Mouse (Mus musculus) midbrain, embryonic 11.5 days (tissue): ENCODE measurements at regions not wholly inside any gene's neighbourhood (a gene's known extent, or its start where the extent isn't known, plus 50 kb on each side); places are given as distances from the start of the nearest gene placed in this dataset.

Source experiments
- ATAC-seq: fragments of 200-750 bp; cut with Nextera tagmentation; 2 replicates; pipeline ENCODE4 v1.8.0; 2017; ENCODE audit warnings: moderate TSS enrichment, moderate library complexity; ENCODE audit not compliant: low FRiP score
- DNase-seq: peaks from one replicate; pipeline ENCODE4 v3.0.0; 2015; ENCODE audit warnings: low spot score; ENCODE audit errors: missing footprints
- H3K27ac ChIP-seq: fragments of 300-500 bp; sonication (generic); 2 replicates; pipeline ENCODE4 v1.5.1; 2014; ENCODE audit warnings: low read depth, low read length
- H3K27me3 ChIP-seq: fragments of 300-500 bp; sonication (generic); 2 replicates; pipeline ENCODE4 v1.6.1; 2014; ENCODE audit warnings: mild to moderate bottlenecking, low read length, moderate library complexity, mixed read lengths; ENCODE audit not compliant: control insufficient read depth, insufficient read depth
- H3K36me3 ChIP-seq: fragments of 300-500 bp; sonication (generic); 2 replicates; pipeline ENCODE4 v1.6.1; 2014; ENCODE audit warnings: mild to moderate bottlenecking, low read length, moderate library complexity, mixed read lengths; ENCODE audit not compliant: control insufficient read depth, insufficient read depth
- H3K4me1 ChIP-seq: fragments of 300-500 bp; sonication (generic); 2 replicates; pipeline ENCODE4 v1.6.1; 2014; ENCODE audit warnings: low read length; ENCODE audit not compliant: control insufficient read depth, insufficient read depth
- H3K4me2 ChIP-seq: fragments of 300-500 bp; sonication (generic); 2 replicates; pipeline ENCODE4 v1.6.1; 2014; ENCODE audit warnings: mild to moderate bottlenecking, moderate library complexity
- H3K4me3 ChIP-seq: fragments of 300-500 bp; sonication (generic); 2 replicates; pipeline ENCODE4 v1.5.1; 2014; ENCODE audit warnings: low read depth, low read length
- H3K9ac ChIP-seq: fragments of 300-500 bp; sonication (generic); 2 replicates; pipeline ENCODE4 v1.6.1; 2014; ENCODE audit warnings: low read length
- H3K9me3 ChIP-seq: fragments of 300-500 bp; sonication (generic); 2 replicates; pipeline ENCODE4 v1.6.1; 2016; ENCODE audit warnings: low read length; ENCODE audit not compliant: control insufficient read depth
- WGBS: fragments of 180-500 bp; shearing (Covaris S2); extraction: QIAGEN DNeasy Blood & Tissue Kit; methylation state at CpG from one replicate; pipeline ENCODE4 v1.1.7; 2014; 5-methylcytosine and 5-hydroxymethylcytosine counted together

DNA sequence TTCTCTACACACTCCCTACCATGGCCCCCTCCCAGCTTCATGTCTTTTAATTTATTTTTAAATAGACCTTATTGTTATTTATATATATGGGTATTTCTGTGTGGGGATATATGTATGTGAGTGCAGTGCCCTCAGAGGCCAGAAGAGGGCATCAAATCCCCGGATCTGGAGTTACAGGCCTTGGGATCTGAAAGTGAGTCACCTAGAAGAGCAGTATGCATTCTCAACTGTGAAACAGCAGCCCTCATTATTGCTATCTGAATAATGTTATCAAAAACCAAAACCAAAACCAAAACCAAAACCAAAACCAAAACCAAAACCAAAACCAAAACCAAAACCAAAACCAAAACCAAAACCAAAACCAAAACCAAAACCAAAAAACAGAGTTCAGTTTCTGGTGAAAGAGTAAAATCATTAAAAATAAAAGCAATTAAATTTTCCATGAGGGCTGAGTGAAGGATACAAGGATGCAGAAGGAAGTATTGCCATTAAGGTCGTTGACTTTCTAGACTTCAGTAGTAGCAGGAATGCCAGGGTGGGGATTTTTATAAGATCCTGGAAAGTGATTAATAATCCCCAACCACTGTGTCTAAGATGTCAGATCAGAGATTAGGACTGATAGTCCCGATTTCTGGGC is 299.0 kb downstream of the Brinp2 start:
- Histone ChIP-seq H3K36me3 (no peaks in the 10 kb centered on the region), H3K4me1 (no peaks in the 10 kb centered on the region), H3K9me3 (no peaks in the 10 kb centered on the region), H3K4me2 (no peak overlapping the region), H3K27ac (no peak overlapping the region), H3K9ac (no peak overlapping the region), H3K27me3 (no peaks in the 10 kb centered on the region), H3K4me3 (no peak overlapping the region)
- ATAC-seq (no peak), DNase-seq (no peak)
- WGBS, result 66% methylated on average over 3 of the region's 3 CpGs

DNA sequence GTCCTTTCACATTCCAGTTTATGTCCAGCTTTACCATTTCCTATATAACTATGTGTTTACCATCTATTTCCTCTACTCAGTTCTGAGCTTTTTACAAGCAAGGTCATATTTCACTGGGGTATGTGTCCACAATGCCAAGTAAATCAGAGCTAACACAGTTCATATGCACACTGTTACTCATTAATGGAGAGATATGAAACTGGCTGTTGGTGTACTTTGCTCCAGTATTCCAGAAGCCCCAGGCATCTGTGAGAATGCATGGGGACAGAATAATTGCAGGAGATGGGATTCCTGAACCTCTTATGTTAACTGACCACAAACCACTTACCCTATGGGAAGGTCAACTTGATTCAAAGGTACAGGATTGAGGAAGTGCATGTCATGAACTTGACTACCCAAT is 298.3 kb downstream of the Brinp2 start:
- H3K4me3 ChIP-seq, result no peak overlapping the region
- no peak for ATAC-seq
- no peak for DNase-seq
- no peaks in the 10 kb centered on the region for H3K9me3 ChIP-seq
- no peaks in the 10 kb centered on the region for H3K36me3 ChIP-seq
- H3K9ac ChIP-seq, result no peak overlapping the region
- no peak overlapping the region for H3K4me2 ChIP-seq
- H3K4me1 ChIP-seq, result no peaks in the 10 kb centered on the region
- H3K27me3 ChIP-seq, result no peaks in the 10 kb centered on the region
- no peak overlapping the region for H3K27ac ChIP-seq

DNA sequence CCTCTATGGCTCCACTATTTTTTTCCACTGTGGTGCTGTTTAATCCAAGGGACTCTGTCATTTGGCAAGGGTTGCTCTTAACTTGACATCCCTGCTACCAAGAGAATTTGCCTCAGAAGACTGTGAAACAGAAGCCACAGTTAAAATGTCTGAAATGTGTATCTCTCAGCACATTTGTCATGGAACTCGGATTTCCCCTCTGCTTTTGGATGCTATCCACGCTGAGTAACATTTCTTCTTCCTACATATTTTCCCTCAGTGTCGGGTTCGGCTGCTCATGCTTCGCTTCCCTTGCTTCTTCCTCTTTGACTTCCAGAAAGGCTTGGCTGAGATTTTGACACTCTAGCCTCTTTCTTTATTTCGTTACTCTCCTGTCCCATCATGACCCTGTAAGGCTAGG is 294.1 kb downstream of the Brinp2 start:
- Histone ChIP-seq H3K9me3 (no peaks in the 10 kb centered on the region), H3K4me3 (no peak overlapping the region), H3K27me3 (no peaks in the 10 kb centered on the region), H3K36me3 (no peaks in the 10 kb centered on the region), H3K4me1 (no peaks in the 10 kb centered on the region), H3K27ac (no peak overlapping the region), H3K9ac (no peak overlapping the region), H3K4me2 (no peak overlapping the region)
- WGBS, result 89% methylated on average over 6 of the region's 6 CpGs
- DNase-seq, result no peak
- ATAC-seq, result no peak

DNA sequence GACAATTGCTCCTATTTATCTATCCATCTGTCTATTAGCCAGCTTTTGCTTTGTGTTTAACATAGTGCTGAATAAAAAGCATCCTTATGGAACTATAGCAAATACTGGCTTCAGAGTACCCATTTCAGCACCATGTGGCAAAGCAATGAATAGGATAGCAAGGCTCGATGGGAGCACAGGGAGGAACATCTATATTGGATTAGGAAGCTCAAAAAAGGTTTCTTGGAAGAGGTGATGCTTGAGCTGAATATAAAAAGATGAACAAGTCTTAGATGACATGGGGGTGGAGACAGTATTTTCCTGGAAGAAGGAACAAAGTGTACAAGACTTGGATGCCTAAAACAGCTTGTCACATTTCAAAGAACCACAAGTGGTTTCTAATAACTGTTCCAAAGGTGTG is 273.9 kb downstream of the Brinp2 start:
- Histone ChIP-seq H3K27me3 (no peaks in the 10 kb centered on the region), H3K27ac (no peak overlapping the region), H3K9me3 (no peaks in the 10 kb centered on the region), H3K4me1 (no peaks in the 10 kb centered on the region), H3K9ac (no peak overlapping the region), H3K4me2 (no peak overlapping the region), H3K4me3 (no peak overlapping the region), H3K36me3 (no peaks in the 10 kb centered on the region)
- 87% methylated on average over 1 of the region's 1 CpGs for WGBS
- DNase-seq (no peak), ATAC-seq (no peak)

DNA sequence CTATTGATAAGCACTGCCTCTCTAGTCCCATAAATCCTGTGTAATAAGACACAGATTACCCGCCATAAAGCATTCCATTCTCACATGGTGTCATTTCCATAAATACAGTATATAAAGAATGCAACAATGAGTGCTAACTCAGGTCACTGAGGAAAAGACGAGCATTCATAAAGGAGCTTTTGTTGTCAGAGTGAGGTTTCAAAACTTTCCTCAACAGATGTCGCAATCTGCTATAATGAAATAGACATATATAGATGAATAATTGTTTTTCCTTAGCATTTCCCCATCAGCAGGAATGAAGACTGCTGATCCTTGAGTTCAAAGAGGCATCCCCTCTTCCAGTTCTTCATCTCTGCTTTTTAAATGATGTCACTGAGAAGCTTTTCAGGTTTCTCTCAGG is 270.3 kb downstream of the Brinp2 start:
- no peak overlapping the region for H3K9ac ChIP-seq
- DNase-seq (no peak), ATAC-seq (no peak)
- H3K27me3 ChIP-seq, result no peaks in the 10 kb centered on the region
- H3K4me2 ChIP-seq, result no peak overlapping the region
- H3K36me3 ChIP-seq, result no peaks in the 10 kb centered on the region
- no peaks in the 10 kb centered on the region for H3K9me3 ChIP-seq
- H3K27ac ChIP-seq, result no peak overlapping the region
- 89% methylated on average over 3 of the region's 3 CpGs for WGBS
- H3K4me1 ChIP-seq, result no peaks in the 10 kb centered on the region
- no peak overlapping the region for H3K4me3 ChIP-seq

DNA sequence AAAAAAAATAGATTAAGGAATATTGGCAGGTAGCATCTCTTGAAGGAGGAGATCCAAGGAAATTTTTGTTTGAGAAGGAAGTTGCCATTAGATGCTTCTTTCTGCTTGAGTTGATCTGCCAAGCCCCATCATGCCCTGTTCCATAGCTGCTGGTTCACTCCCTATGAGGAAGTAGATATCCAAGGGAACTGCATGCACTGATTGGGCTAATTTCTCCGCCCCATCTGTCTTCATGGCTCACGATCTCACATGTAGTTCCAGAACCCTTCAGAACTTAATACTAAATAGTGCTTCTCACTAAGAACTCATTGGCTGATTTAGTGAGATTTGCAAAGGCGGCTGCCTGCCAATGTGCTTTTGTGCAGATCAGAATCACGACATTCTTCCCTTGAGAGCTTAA is 258.6 kb downstream of the Brinp2 start:
- Histone ChIP-seq H3K4me3 (no peak overlapping the region), H3K4me1 (no peaks in the 10 kb centered on the region), H3K27me3 (no peaks in the 10 kb centered on the region), H3K27ac (no peak overlapping the region), H3K9ac (no peak overlapping the region), H3K4me2 (no peak overlapping the region), H3K9me3 (no peaks in the 10 kb centered on the region), H3K36me3 (no peaks in the 10 kb centered on the region)
- 81% methylated on average over 4 of the region's 4 CpGs for WGBS
- DNase-seq (no peak), ATAC-seq (no peak)

DNA sequence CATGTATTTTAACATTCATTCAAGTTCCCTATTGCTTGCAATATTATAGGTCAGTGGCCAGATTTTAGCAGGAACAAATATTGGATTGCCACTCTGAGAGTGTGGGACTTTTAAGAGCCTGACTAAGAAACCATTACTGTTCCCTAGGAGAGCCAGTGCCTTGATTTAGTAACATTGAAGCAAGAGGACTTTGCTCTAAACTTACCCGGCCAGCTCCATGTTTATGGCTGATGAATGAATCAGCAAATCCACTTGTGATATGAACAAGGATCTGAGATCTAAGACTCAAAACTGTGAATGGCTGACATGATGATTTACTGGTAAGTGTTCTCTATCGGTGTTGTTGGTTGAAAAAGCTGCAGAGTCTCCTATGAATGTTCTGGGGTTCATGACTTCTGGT is 236.4 kb downstream of the Brinp2 start:
- ATAC-seq, result no peak
- Histone ChIP-seq H3K4me2 (no peak overlapping the region), H3K9ac (no peak overlapping the region), H3K27ac (no peak overlapping the region), H3K4me1 (no peaks in the 10 kb centered on the region), H3K4me3 (no peak overlapping the region), H3K36me3 (no peaks in the 10 kb centered on the region), H3K9me3 (no peaks in the 10 kb centered on the region), H3K27me3 (no peaks in the 10 kb centered on the region)
- no peak for DNase-seq
- 94% methylated on average over 2 of the region's 2 CpGs for WGBS

DNA sequence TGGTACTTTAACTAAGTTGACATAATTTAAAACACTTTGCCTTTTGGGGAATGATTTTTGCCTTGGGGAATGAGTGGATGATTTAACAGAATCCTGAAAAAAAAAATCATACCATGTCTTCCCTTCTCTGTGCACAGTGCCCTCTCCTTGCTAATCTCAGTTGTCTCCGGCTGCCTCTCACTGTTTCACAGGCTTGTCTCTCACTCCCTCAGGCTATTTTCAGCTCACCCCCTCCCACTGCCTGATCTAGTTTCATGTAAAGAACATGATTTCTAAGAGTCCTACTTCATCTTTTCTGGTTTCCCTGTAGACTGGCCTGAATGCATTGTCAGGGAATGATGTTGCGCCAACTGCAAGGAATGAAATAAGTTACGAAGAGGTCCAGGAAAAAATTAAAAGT is 231.2 kb downstream of the Brinp2 start:
- WGBS, result 79% methylated on average over 3 of the region's 3 CpGs
- Histone ChIP-seq H3K4me2 (no peak overlapping the region), H3K4me3 (no peak overlapping the region), H3K9me3 (no peaks in the 10 kb centered on the region), H3K4me1 (no peaks in the 10 kb centered on the region), H3K27ac (no peak overlapping the region), H3K36me3 (no peaks in the 10 kb centered on the region), H3K27me3 (no peaks in the 10 kb centered on the region), H3K9ac (no peak overlapping the region)
- no peak for DNase-seq
- no peak for ATAC-seq

DNA sequence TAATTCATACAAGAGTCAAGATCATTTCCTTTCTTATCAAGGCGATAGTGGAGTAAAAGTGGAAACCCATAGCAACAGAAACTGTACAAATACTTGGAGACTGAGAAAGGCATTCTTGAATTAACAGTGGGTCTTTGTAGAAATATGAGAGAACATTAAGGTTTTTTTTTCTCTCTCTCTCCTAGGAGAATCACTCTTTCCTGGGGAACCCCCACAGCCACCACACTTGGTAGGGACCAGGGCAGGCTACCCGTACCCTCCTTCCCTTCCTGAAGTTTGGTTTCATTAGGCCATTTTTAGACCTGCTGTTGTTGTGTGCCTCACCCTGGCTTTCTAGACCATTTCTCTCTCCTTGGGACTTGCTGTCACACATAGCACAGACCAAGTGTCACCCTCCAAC is 229.9 kb downstream of the Brinp2 start:
- no peak for ATAC-seq
- no peaks in the 10 kb centered on the region for H3K4me1 ChIP-seq
- 90% methylated on average over 2 of the region's 2 CpGs for WGBS

More for the DNA sequence above, 229.9 kb downstream of the Brinp2 start:
- Histone ChIP-seq H3K9me3 (no peaks in the 10 kb centered on the region), H3K4me3 (no peak overlapping the region), H3K9ac (no peak overlapping the region), H3K36me3 (no peaks in the 10 kb centered on the region), H3K4me2 (no peak overlapping the region), H3K27me3 (no peaks in the 10 kb centered on the region), H3K27ac (no peak overlapping the region)
- DNase-seq, result no peak
